Mouse (Mus musculus): Measurements from ENCODE around the gene Timm8a2. TPM values are rescaled to one million over a fixed set of nuclear protein-coding genes. Genes with fewer than 3 reads are reported as not detected.

Gene Timm8a2
- total and polyA plus RNA-seq, 3 experiments: not detected

DNA sequence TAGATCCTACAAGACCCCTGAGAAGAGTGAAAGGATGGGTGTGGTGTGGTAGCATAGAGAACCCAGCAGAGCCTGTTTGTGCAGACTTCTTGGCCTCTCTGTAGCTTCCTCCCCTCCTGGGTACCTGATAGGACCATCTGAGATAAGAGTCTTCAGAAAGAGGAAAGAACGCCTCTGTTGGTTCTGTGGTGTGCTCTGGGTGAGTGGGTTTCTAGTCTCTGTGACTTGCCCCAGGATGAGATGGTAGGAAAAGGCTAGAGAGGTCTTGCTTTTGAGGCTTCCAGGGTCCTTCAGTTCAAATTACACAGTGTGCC, 39.0 kb upstream of the Timm8a2 start:
- DNase-seq (ENCODE audit: extremely low read depth): no peak
- Histone ChIP-seq H3K79me2 (replicated peaks; ENCODE audit: control insufficient read depth, extremely low read depth, insufficient read depth, poor library complexity, severe bottlenecking) (no peaks in the 10 kb centered on the region), H3K4me1 (ENCODE audit: control insufficient read depth in 1 of 2, insufficient read depth in 2 of 2) (peaks cover 6 to 71% of the 10 kb centered on the region in 2 experiments), H3K9ac (ENCODE audit: insufficient read depth, low read depth) (no peak overlapping the region), H3K4me3 (replicated peaks in 1 of 3; ENCODE audit: low read depth in 2 of 3, low read length in 2 of 3, poor library complexity in 1 of 3) (no peak overlapping the region), H3K36me3 (replicated peaks in 1 of 2; ENCODE audit: control insufficient read depth in 1 of 2, insufficient read depth in 1 of 2, low read length in 1 of 2) (peaks cover 16 to 79% of the 10 kb centered on the region in 2 experiments), H3K9me3 (replicated peaks; ENCODE audit: low read length) (no peaks in the 10 kb centered on the region), H3K27ac (ENCODE audit: insufficient read depth, low read depth) (no peak overlapping the region), H3K4me2 (ENCODE audit: insufficient read depth, low read depth, poor library complexity, severe bottlenecking) (no peak overlapping the region), H3K27me3 (replicated peaks) (no peaks in the 10 kb centered on the region)
- no peak for TF ChIP-seq NRF1 (IDR thresholded peaks at IDR 0.05; ENCODE audit: low read depth, low read length)
- no peak for TF ChIP-seq RAD21 (IDR thresholded peaks at IDR 0.05; ENCODE audit: low read depth, low read length)
- no peak for TF ChIP-seq CHD2 (IDR thresholded peaks at IDR 0.05; ENCODE audit: low read length)
- in situ Hi-C loops (cut with MboI; ENCODE audit: low pct_ligation_motif_present, low pct_unique_long_range_greater_than_20kb, low sequenced_read_pairs): no loop called here
- dilution Hi-C loops (cut with MboI; ENCODE audit: extremely low pct_ligation_motif_present, extremely low pct_unique_long_range_greater_than_20kb, low sequenced_read_pairs): no loop called here

DNA sequence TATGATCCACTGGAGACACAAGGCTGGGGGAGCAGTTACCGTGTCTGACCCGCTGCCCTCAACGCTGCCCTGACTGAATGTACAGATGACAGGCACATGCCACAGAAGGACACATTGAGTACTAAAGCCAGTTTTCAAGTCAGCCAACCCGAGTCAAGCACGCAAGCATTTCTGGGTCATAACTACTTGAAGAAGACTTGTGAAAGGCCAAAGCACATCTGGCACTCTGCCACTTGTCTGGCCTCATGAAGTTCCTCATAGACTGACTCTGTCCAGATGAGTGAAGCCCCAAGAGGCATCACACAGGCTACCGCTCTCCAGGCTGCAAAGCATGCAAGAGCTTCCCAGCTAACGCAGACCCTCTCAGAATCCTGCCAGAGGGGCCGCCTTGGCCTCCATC, 37.7 kb upstream of the Timm8a2 start:
- H3K4me3 ChIP-seq (replicated peaks in 1 of 3; ENCODE audit: low read depth in 2 of 3, low read length in 2 of 3, poor library complexity in 1 of 3): no peak overlapping the region
- TF ChIP-seq ELF1 (IDR thresholded peaks at IDR 0.05; ENCODE audit: low read depth, low read length): no peak
- TF ChIP-seq GABPA (IDR thresholded peaks at IDR 0.05; ENCODE audit: insufficient replicate concordance, low read depth, low read length): no peak
- TF ChIP-seq CHD1 (IDR thresholded peaks at IDR 0.05; ENCODE audit: low read depth, low read length): no peak
- TF ChIP-seq IRF4 (IDR thresholded peaks at IDR 0.05; ENCODE audit: low read depth, low read length): no peak
- no peak for TF ChIP-seq ZMIZ1 (IDR thresholded peaks at IDR 0.05; ENCODE audit: low read depth, low read length)
- TF ChIP-seq UBTF (IDR thresholded peaks at IDR 0.05; ENCODE audit: low read depth, low read length): no peak
- no peak for TF ChIP-seq BHLHE40 (IDR thresholded peaks at IDR 0.05; ENCODE audit: low read depth, low read length)
- no peak overlapping the region for H3K27ac ChIP-seq (ENCODE audit: insufficient read depth, low read depth)
- in situ Hi-C loops (cut with MboI; ENCODE audit: low pct_ligation_motif_present, low pct_unique_long_range_greater_than_20kb, low sequenced_read_pairs): no loop called here
- peaks cover 5 to 66% of the 10 kb centered on the region in 2 experiments for H3K4me1 ChIP-seq (ENCODE audit: control insufficient read depth in 1 of 2, insufficient read depth in 2 of 2)
- H3K9ac ChIP-seq (ENCODE audit: insufficient read depth, low read depth): no peak overlapping the region
- no peaks in the 10 kb centered on the region for H3K79me2 ChIP-seq (replicated peaks; ENCODE audit: control insufficient read depth, extremely low read depth, insufficient read depth, poor library complexity, severe bottlenecking)
- H3K9me3 ChIP-seq (replicated peaks; ENCODE audit: low read length): no peaks in the 10 kb centered on the region
- no peak overlapping the region for H3K4me2 ChIP-seq (ENCODE audit: insufficient read depth, low read depth, poor library complexity, severe bottlenecking)
- no peak for DNase-seq (ENCODE audit: extremely low read depth)
- peaks cover 16 to 81% of the 10 kb centered on the region in 2 experiments for H3K36me3 ChIP-seq (replicated peaks in 1 of 2; ENCODE audit: control insufficient read depth in 1 of 2, insufficient read depth in 1 of 2, low read length in 1 of 2)
- dilution Hi-C loops (cut with MboI; ENCODE audit: extremely low pct_ligation_motif_present, extremely low pct_unique_long_range_greater_than_20kb, low sequenced_read_pairs): no loop called here
- H3K27me3 ChIP-seq (replicated peaks): no peaks in the 10 kb centered on the region

DNA sequence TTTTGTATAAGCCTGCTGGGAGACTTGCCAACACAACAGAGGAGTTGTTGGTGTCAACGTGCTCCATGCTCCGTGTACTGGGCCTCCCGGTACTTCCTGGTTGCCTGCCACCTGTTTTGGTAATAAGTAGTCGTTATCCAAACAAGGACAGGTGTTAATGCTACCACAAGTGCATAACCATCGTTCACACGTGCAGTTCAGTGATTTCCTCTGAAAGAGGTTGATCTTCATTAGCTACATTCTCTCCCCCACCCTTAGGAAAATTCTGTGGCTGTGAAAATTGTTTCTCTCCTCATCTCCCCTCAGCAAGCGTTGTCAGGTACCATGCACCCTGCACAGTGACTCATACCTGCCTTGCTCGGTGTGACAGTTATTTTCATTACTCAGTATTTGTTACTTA, 35.0 kb upstream of the Timm8a2 start:
- in situ Hi-C loops (cut with MboI; ENCODE audit: low pct_ligation_motif_present, low pct_unique_long_range_greater_than_20kb, low sequenced_read_pairs): no loop called here
- H3K36me3 ChIP-seq (replicated peaks in 1 of 2; ENCODE audit: control insufficient read depth in 1 of 2, insufficient read depth in 1 of 2, low read length in 1 of 2): peaks cover 11 to 76% of the 10 kb centered on the region in 2 experiments
- no peak overlapping the region for H3K27ac ChIP-seq (ENCODE audit: insufficient read depth, low read depth)
- TF ChIP-seq BHLHE40 (IDR thresholded peaks at IDR 0.05; ENCODE audit: low read depth, low read length): peak; percentile 41
- no peak for TF ChIP-seq KAT2A (IDR thresholded peaks at IDR 0.05; ENCODE audit: insufficient replicate concordance, low read length)
- no peak overlapping the region for H3K4me3 ChIP-seq (replicated peaks in 1 of 3; ENCODE audit: low read depth in 2 of 3, low read length in 2 of 3, poor library complexity in 1 of 3)
- H3K9ac ChIP-seq (ENCODE audit: insufficient read depth, low read depth): no peak overlapping the region
- no peaks in the 10 kb centered on the region for H3K9me3 ChIP-seq (replicated peaks; ENCODE audit: low read length)
- no peaks in the 10 kb centered on the region for H3K27me3 ChIP-seq (replicated peaks)
- H3K79me2 ChIP-seq (replicated peaks; ENCODE audit: control insufficient read depth, extremely low read depth, insufficient read depth, poor library complexity, severe bottlenecking): no peaks in the 10 kb centered on the region
- DNase-seq (ENCODE audit: extremely low read depth): peak; percentile 22
- dilution Hi-C loops (cut with MboI; ENCODE audit: extremely low pct_ligation_motif_present, extremely low pct_unique_long_range_greater_than_20kb, low sequenced_read_pairs): no loop called here
- no peak overlapping the region for H3K4me2 ChIP-seq (ENCODE audit: insufficient read depth, low read depth, poor library complexity, severe bottlenecking)
- H3K4me1 ChIP-seq (ENCODE audit: control insufficient read depth in 1 of 2, insufficient read depth in 2 of 2): peaks cover 8 to 70% of the 10 kb centered on the region in 2 experiments
